Mouse (Mus musculus) left cerebral cortex, adult 2 months (tissue): ENCODE results near the gene Zbtb16. TPM values are rescaled to one million over a fixed set of nuclear protein-coding genes. Genes with fewer than 3 reads are reported as not detected.

Experiments
- DNase-seq, 2 experiments: peaks; one replicate each; pipeline ENCODE4 v3.0.0; 2021 to 2022; ENCODE audit warnings: low spot score in 2 of 2, mixed read lengths in 1 of 2; ENCODE audit errors: extremely low spot score in 1 of 2
- H3K27ac ChIP-seq: fragments of 200-600 bp; 2 replicates; pipeline ENCODE4 v1.8.1; 2022
- H3K4me3 ChIP-seq: fragments of 200-600 bp; 2 replicates; pipeline ENCODE4 v1.8.1; 2022
- CTCF ChIP-seq: fragments of 200-600 bp; IDR thresholded peaks from 2 replicates; pipeline ENCODE4 v1.8.1; 2022; ENCODE audit warnings: antibody characterized with exemption, mild to moderate bottlenecking, moderate library complexity
- intact Hi-C: fragments of 180-260 bp; cut with DNase I; formaldehyde crosslinking; loops from one replicate; pipeline ENCODE4 v1.15.1; 2025
- total RNA-seq, 2 experiments: library from RNA; stranded (reverse); gene quantifications; 2 replicates each; pipeline ENCODE4 v1.2.3; 2021

The Zbtb16 gene
- total RNA-seq, 2 experiments from 2014 or later, result 92.9 to 111 TPM

DNA sequence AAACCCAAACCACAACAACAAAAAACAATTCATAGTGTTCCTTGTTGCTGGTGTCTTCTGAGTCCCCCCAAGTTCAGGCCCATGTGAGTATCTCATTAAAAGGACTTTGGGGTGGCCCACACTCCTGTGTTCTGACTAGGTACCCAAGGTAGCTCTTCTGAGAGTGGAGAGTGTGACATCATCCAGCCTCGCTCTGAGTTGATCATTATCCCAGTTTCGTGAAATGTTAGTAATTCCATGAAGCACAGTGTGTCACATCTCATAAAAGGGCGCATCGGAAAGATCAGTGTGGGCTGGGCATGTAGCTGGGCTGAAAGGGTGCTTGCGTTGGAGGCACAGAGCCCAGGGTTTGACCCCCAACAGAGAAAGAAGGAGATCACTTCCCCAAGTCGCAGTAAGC is 38.0 kb downstream of the Zbtb16 start:
- intact Hi-C loops, result no loop called here
- H3K4me3 ChIP-seq, result no peak overlapping the region
- peak overlapping the region; percentile 65 for H3K27ac ChIP-seq
- TF ChIP-seq CTCF, result no peak
- no peak for DNase-seq

- TF ChIP-seq CTCF, result no peak
These were observed 39.7 kb downstream of the Zbtb16 start for GRCm38 (mm10) chr9:48796267-48796822.

DNA sequence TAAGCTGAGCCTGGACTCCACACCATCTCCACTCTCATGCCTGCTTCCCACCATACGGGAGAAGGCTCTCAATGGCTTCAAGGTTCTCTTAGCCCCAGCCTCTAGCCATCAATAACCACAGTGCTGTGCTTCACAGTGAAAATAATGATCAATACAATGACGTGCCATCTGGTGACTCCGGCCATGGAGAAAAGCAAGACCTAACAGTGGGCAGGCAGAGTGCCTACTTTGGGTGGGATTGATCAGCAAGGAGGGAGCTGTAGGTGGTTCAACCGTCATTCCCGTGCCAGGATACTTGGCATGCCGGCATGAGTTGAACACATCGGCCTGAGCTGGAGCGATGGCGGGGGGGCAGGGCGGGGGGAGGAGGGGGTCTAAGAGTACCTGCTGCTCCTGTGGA is 40.3 kb downstream of the Zbtb16 start:
- no peak for TF ChIP-seq CTCF
- intact Hi-C loops, result no loop called here
- Histone ChIP-seq H3K4me3 (no peak overlapping the region), H3K27ac (peak overlapping the region; percentile 65)
- DNase-seq, result no peak

More at GRCm38 (mm10) chr9:48796267-48796822, 39.7 kb downstream of the Zbtb16 start:
- intact Hi-C loops, result no loop called here
- no peak overlapping the region for H3K4me3 ChIP-seq
- H3K27ac ChIP-seq, result peak overlapping the region; percentile 65
- DNase-seq, result no peak

GRCm38 (mm10) chr9:48795095-48795494 is 40.9 kb downstream of the Zbtb16 start:
- no peak for DNase-seq
- Histone ChIP-seq H3K27ac (peak overlapping the region; percentile 65), H3K4me3 (no peak overlapping the region)
- intact Hi-C loops, result no loop called here
- TF ChIP-seq CTCF, result no peak

DNA sequence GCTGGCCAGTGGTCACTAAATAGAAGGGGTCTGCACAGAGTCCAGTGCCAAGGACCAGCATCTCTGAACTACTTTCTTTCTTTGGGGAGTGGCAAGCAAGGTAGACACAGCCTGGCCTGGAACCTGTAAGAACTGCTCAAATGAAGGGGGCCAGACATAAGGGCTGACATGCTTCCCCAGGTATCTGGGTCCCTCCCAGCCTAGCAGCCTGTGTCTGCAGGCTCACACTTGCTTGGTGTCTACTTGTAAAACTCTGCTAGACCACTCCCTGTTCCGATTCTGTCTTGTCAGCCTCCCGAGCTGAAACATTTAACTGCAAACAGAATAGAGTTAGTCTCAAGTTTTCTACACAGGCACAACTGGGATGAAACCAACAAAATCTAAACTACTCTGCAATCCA is 41.6 kb downstream of the Zbtb16 start:
- no peak for DNase-seq
- intact Hi-C loops, result no loop called here
- Histone ChIP-seq H3K27ac (peak overlapping the region; percentile 65; the same call in 1 of the 2 replicates), H3K4me3 (no peak overlapping the region)
- no peak for TF ChIP-seq CTCF

DNA sequence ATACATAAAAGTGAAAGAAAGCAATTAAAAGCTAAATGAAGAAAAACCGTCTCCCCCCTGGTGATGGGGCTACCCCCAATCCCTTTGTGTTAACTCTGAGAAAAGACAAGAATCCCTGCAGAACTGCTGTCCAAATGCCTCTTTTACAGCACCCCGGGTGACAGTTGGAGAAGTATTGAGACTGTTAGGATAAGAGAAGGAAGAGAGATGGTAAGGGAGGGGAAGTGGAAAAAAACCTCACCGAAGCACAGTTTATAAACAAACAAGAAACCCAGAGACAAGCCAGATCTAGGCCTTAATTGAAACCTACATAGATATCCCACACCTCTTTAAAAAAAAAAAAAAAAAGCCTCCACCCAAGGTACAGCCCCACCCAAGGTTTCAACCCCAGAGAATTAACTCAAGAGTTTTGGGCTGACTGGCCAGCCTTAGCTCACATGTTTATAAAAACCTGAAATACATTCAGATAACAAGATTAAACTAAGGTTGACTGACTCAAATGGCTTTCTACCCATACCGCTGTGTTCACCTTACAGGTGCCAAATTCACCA is 42.3 kb downstream of the Zbtb16 start:
- Histone ChIP-seq H3K27ac (no peak overlapping the region), H3K4me3 (no peak overlapping the region)
- intact Hi-C loops, result no loop called here
- no peak for DNase-seq
- no peak for TF ChIP-seq CTCF

DNA sequence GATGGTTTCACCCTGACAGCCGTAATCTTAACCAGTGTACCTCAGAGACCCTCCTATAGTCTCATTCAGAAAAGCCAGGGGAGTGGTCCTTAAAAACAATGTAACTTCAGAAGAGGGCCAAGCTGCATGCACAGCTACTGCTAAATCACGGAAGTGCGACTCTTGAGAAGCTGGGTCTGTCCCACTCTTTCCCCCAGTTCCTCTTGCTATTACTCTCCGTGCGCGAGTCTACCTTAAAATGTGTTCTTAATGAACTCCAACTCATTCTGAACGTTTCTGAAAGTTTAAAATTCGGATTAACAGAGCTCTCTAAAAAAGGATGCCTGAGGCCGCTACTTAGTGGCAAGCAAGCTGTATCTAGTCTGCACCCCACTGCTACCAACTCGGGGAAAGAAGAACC is 45.4 kb downstream of the Zbtb16 start:
- Histone ChIP-seq H3K27ac (no peak overlapping the region), H3K4me3 (no peak overlapping the region)
- intact Hi-C loops, result no loop called here
- no peak for DNase-seq
- TF ChIP-seq CTCF, result no peak

DNA sequence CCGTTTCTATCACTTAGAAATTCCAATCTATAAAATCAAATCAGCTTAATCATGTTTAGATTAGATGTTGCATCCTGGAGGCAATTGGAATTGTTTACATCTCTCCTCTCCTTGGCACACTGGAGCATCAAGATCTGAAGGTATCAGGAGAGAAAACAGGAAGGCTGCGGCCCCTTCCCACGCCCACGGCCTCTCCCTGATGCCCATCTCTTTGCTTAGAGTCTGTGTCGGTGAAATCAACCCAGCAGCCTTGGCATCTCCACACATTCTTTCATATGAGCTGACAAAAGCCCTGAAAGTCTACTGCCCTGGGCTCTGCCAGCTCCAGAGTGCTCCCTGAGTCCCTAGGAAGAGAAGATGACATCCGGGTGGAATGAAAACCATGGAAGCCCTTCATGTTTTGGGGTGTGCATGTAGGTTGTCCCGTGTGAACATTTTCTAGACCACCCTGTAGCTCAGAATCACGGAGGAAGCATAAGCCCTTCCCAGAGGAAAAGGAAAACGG is 48.1 kb downstream of the Zbtb16 start:
- H3K4me3 ChIP-seq, result no peak overlapping the region
- intact Hi-C loops, result no loop called here
- H3K27ac ChIP-seq, result peak overlapping the region; percentile 12
- DNase-seq, result no peak
- no peak for TF ChIP-seq CTCF

DNA sequence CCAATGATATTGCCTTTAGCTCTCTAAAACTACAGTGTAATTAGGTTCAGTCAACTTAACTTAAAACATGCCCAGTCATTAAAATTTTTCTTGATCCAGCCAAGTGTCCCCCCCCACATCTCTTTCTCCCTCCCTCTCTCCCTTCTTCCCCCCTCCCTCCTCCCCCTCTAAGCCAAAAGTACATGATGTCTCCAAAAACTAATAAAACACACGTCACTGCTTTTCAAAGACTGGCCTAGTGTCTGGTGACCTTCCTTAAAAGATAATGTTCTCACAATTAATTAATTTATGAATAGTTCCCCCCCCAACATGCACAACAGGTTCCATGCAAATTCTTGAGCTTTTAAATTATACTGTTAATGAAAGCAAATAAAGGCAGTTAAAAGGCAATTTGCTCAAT is 48.7 kb downstream of the Zbtb16 start:
- Histone ChIP-seq H3K4me3 (no peak overlapping the region), H3K27ac (no peak overlapping the region)
- no peak for DNase-seq
- TF ChIP-seq CTCF, result no peak
- intact Hi-C loops, result no loop called here

DNA sequence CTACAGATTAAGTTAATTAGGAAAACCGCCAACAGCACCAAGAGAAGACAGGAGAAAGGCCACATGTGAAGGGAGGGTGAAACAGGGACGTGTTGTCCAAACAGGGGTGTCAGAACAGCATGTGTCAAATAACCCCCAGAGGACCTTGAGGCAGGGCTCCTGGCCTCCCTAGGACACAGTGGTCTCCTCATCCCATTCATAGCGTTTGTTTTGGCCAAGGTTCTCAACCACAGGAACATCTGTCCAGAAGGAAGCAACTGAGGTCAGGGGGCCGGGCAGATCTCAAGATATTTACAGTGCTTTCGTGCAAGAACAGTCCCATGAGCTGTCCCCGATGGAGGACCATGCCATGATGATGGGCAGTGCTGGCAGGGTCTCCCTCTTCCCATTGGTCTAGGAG is 49.2 kb downstream of the Zbtb16 start:
- DNase-seq, result no peak
- no peak overlapping the region for H3K4me3 ChIP-seq
- H3K27ac ChIP-seq, result no peak overlapping the region
- TF ChIP-seq CTCF, result no peak
- intact Hi-C loops, result no loop called here

DNA sequence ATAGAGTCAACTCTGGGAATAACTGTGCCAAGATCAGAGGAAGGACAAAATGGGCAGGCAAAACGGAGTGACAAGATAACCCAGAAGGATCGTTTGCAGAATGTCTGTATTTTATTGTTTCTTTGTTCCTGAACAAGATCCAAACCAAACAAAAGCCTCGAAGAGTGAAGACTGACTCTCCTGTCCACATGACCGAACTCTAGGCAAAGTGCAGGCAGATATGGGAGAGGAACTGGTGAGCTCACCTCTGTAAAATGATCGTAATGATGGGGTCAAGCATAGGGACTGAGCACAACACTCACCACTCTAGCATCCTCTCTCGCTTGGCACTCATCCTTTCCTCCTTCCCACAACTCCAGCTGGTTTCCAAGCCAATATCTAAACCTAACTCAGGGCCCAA is 51.1 kb downstream of the Zbtb16 start:
- DNase-seq, result no peak
- intact Hi-C loops, result no loop called here
- H3K4me3 ChIP-seq, result no peak overlapping the region
- no peak overlapping the region for H3K27ac ChIP-seq
- TF ChIP-seq CTCF, result no peak

GRCm38 (mm10) chr9:48783292-48783691 is 52.7 kb downstream of the Zbtb16 start:
- intact Hi-C loops, result no loop called here
- Histone ChIP-seq H3K4me3 (no peak overlapping the region), H3K27ac (no peak overlapping the region)
- no peak for DNase-seq
- no peak for TF ChIP-seq CTCF
